Mouse (Mus musculus) gastrocnemius, adult 2 months (tissue): ENCODE results near the gene Ppp4c. TPM values are rescaled to one million over a fixed set of nuclear protein-coding genes. Genes with fewer than 3 reads are reported as not detected.

Experiments used
- DNase-seq: peaks from one replicate; pipeline ENCODE4 v3.0.0; 2022
- H3K27ac ChIP-seq: fragments of 200-600 bp; 2 replicates; pipeline ENCODE4 v1.8.1; 2022; ENCODE audit warnings: mild to moderate bottlenecking
- H3K4me3 ChIP-seq: fragments of 200-600 bp; 2 replicates; pipeline ENCODE4 v1.8.1; 2022; ENCODE audit warnings: mild to moderate bottlenecking, moderate library complexity
- CTCF ChIP-seq: fragments of 200-600 bp; IDR thresholded peaks from 2 replicates; pipeline ENCODE4 v1.8.1; 2022; ENCODE audit warnings: antibody characterized with exemption, mild to moderate bottlenecking, moderate library complexity
- intact Hi-C: fragments of 180-260 bp; cut with DNase I; formaldehyde crosslinking; loops from one replicate; pipeline ENCODE4 v1.15.1; 2025
- total RNA-seq, 2 experiments: library from RNA; stranded (reverse); gene quantifications; 2 replicates each; pipeline ENCODE4 v1.2.3; 2021

The Ppp4c gene
- total RNA-seq, 2 experiments from 2014 or later = 22.8 to 25.7 TPM

GRCm38 (mm10) chr7:126759672-126760390, 32.5 kb downstream of the Ppp4c start:
- intact Hi-C loops = loop anchor here (1.0 to 10.0 kb wide), 3 partner anchors 16 to 265 kb away; partner anchors contain the start of genes Gm42742, Maz, Prrt2 and Ypel3
- TF ChIP-seq CTCF = no peak
- Histone ChIP-seq H3K27ac (peak overlapping the region; percentile 95), H3K4me3 (peak overlapping the region; percentile 73)
- DNase-seq = no peak

- H3K27ac ChIP-seq = peak within 1 kb of the TSS; percentile 95
- TF ChIP-seq CTCF = peak; percentile 81
- DNase-seq = peak; percentile 94
- intact Hi-C loops = loop anchor here (5.0 to 10.0 kb wide), 2 partner anchors 138 to 266 kb away; partner anchors contain the start of genes Gm42742, Maz and Prrt2
- peak within 1 kb of the TSS; percentile 73 for H3K4me3 ChIP-seq
These were observed 33.1 kb downstream of the Ppp4c start, which contains the start of gene Mapk3 for GRCm38 (mm10) chr7:126759050-126759671. TSS of gene Mapk3 (plus strand) at chr7:126759601.

GRCm38 (mm10) chr7:126758539-126758938, 33.8 kb downstream of the Ppp4c start:
- H3K27ac ChIP-seq = no peak overlapping the region
- DNase-seq = no peak
- TF ChIP-seq CTCF = no peak
- intact Hi-C loops = loop anchor here (5.0 to 10.0 kb wide), 2 partner anchors 139 to 266 kb away; partner anchors contain the start of genes Gm42742, Maz and Prrt2
- H3K4me3 ChIP-seq = no peak overlapping the region

- intact Hi-C loops = loop anchor here (5.0 to 10.0 kb wide), 3 partner anchors 142 to 357 kb away; partner anchors contain the start of genes Gm42742, Maz and Prrt2
- H3K27ac ChIP-seq = peak overlapping the region; percentile 79
These were observed 37.4 kb downstream of the Ppp4c start for GRCm38 (mm10) chr7:126754866-126755265.

GRCm38 (mm10) chr7:126749582-126750343, 42.5 kb downstream of the Ppp4c start:
- no peak overlapping the region for H3K4me3 ChIP-seq
- intact Hi-C loops = loop anchor here (5.0 to 10.0 kb wide), 2 partner anchors 275 to 363 kb away; partner anchors contain the start of genes Gm42742, Maz and Prrt2
- peak; percentile 7; the same call in 1 of the 2 replicates for TF ChIP-seq CTCF
- no peak for DNase-seq
- no peak overlapping the region for H3K27ac ChIP-seq

More at GRCm38 (mm10) chr7:126754866-126755265, 37.4 kb downstream of the Ppp4c start:
- peak overlapping the region; percentile 26 for H3K4me3 ChIP-seq
- DNase-seq = peak; percentile 82
- peak; percentile 94 for TF ChIP-seq CTCF

- intact Hi-C loops = no loop called here
- Histone ChIP-seq H3K4me3 (no peak overlapping the region), H3K27ac (no peak overlapping the region)
- DNase-seq = no peak
- no peak for TF ChIP-seq CTCF
These were observed 43.5 kb downstream of the Ppp4c start for GRCm38 (mm10) chr7:126748824-126749223.

- intact Hi-C loops = no loop called here
- DNase-seq = no peak
- peak overlapping the region; percentile 72 for H3K27ac ChIP-seq
- peak overlapping the region; percentile 43 for H3K4me3 ChIP-seq
- no peak for TF ChIP-seq CTCF
These were observed 45.5 kb downstream of the Ppp4c start for GRCm38 (mm10) chr7:126746798-126747197.

- Histone ChIP-seq H3K4me3 (peak overlapping the region; percentile 43), H3K27ac (peak overlapping the region; percentile 72)
- no peak for DNase-seq
- no peak for TF ChIP-seq CTCF
- intact Hi-C loops = no loop called here
These were observed 46.2 kb downstream of the Ppp4c start for GRCm38 (mm10) chr7:126746066-126746465.

- no peak for DNase-seq
- Histone ChIP-seq H3K27ac (no peak overlapping the region), H3K4me3 (no peak overlapping the region)
- TF ChIP-seq CTCF = no peak
- intact Hi-C loops = no loop called here
These were observed 50.3 kb downstream of the Ppp4c start for GRCm38 (mm10) chr7:126741964-126742482.

- intact Hi-C loops = no loop called here
- Histone ChIP-seq H3K27ac (no peak overlapping the region), H3K4me3 (no peak overlapping the region)
- no peak for TF ChIP-seq CTCF
- DNase-seq = no peak
These were observed 50.8 kb downstream of the Ppp4c start for GRCm38 (mm10) chr7:126741452-126741851.

- DNase-seq = no peak
- Histone ChIP-seq H3K4me3 (no peak overlapping the region), H3K27ac (no peak overlapping the region)
- intact Hi-C loops = no loop called here
- TF ChIP-seq CTCF = no peak
These were observed 51.3 kb downstream of the Ppp4c start for GRCm38 (mm10) chr7:126740977-126741376.

- no peak for DNase-seq
- TF ChIP-seq CTCF = no peak
- Histone ChIP-seq H3K27ac (no peak overlapping the region), H3K4me3 (no peak overlapping the region)
- intact Hi-C loops = no loop called here
These were observed 52.1 kb downstream of the Ppp4c start for GRCm38 (mm10) chr7:126740132-126740735.
